Mouse (Mus musculus) heart, postnatal 0 days (tissue): ENCODE results near the gene Mtch2. TPM values are rescaled to one million over a fixed set of nuclear protein-coding genes. Genes with fewer than 3 reads are reported as not detected.

Source experiments
- ATAC-seq: fragments of 200-750 bp; cut with Nextera tagmentation; 2 replicates; pipeline ENCODE4 v1.8.0; 2017; ENCODE audit warnings: low read depth, moderate number of reproducible peaks, moderate library complexity; ENCODE audit not compliant: insufficient read depth
- DNase-seq: peaks from one replicate; pipeline ENCODE4 v3.0.0-alpha.2; 2016; ENCODE audit warnings: low spot score
- H3K27ac ChIP-seq: fragments of 300-500 bp; sonication (generic); 2 replicates; pipeline ENCODE4 v1.5.1; 2014; ENCODE audit warnings: low read depth, mild to moderate bottlenecking
- H3K27me3 ChIP-seq: fragments of 300-500 bp; sonication (generic); 2 replicates; pipeline ENCODE4 v1.6.1; 2014; ENCODE audit warnings: low read length, mixed read lengths; ENCODE audit not compliant: control insufficient read depth, insufficient read depth
- H3K36me3 ChIP-seq: fragments of 300-500 bp; sonication (generic); replicated peaks from 2 replicates; pipeline ENCODE4 v1.6.1; 2014; ENCODE audit warnings: low read length, mixed read lengths; ENCODE audit not compliant: control insufficient read depth, insufficient read depth
- H3K4me1 ChIP-seq: fragments of 300-500 bp; sonication (generic); 2 replicates; pipeline ENCODE4 v1.6.1; 2014; ENCODE audit warnings: antibody characterized with exemption; ENCODE audit not compliant: control insufficient read depth, insufficient read depth
- H3K4me2 ChIP-seq: fragments of 300-500 bp; sonication (generic); 2 replicates; pipeline ENCODE4 v1.6.1; 2014; ENCODE audit warnings: low read depth, mild to moderate bottlenecking, low read length, moderate library complexity
- H3K4me3 ChIP-seq: fragments of 300-500 bp; sonication (generic); 2 replicates; pipeline ENCODE4 v1.5.1; 2014; ENCODE audit warnings: low read depth, low read length
- H3K9ac ChIP-seq: fragments of 300-500 bp; sonication (generic); replicated peaks from 2 replicates; pipeline ENCODE4 v1.6.1; 2014; ENCODE audit warnings: low read depth, low read length, mixed read lengths
- H3K9me3 ChIP-seq: fragments of 300-500 bp; sonication (generic); replicated peaks from 2 replicates; pipeline ENCODE4 v1.6.1; 2016; ENCODE audit warnings: low read length; ENCODE audit not compliant: control insufficient read depth
- CTCF ChIP-seq: IDR thresholded peaks from 2 replicates; pipeline ENCODE4 v1.5.1; 2016; ENCODE audit warnings: antibody characterized with exemption, control low read depth, low read depth
- EP300 ChIP-seq: IDR thresholded peaks from 2 replicates; pipeline ENCODE4 v1.6.1; 2016; ENCODE audit warnings: antibody characterized with exemption, low read depth
- WGBS: fragments of 180-500 bp; shearing (Covaris S2); extraction: QIAGEN DNeasy Blood & Tissue Kit; methylation state at CpG from one replicate; pipeline ENCODE4 v1.1.7; 2014; 5-methylcytosine and 5-hydroxymethylcytosine counted together
- polyA plus RNA-seq: library from polyadenylated mRNA; unstranded; fragments of >200 nt; fragmentation: Nextera tagmentation; extraction: Ambion mirVana; gene quantifications from 2 replicates; pipeline ENCODE4 v1.2.1, GENCODE M21; 2015
- total RNA-seq: library from RNA; depleted of rRNA; stranded (reverse); fragments of >200 nt; gene quantifications from 2 replicates; pipeline ENCODE4 v1.2.3, GENCODE M21; 2014; ENCODE audit warnings: low replicate concordance

The Mtch2 gene
- total and polyA plus RNA-seq, 2 experiments from 2014 or later, result 181 to 246 TPM

- Histone ChIP-seq H3K27ac (no peak overlapping the region), H3K27me3 (no peaks in the 10 kb centered on the region), H3K36me3 (no peaks in the 10 kb centered on the region), H3K9ac (no peak overlapping the region), H3K9me3 (no peaks in the 10 kb centered on the region), H3K4me3 (no peak overlapping the region), H3K4me1 (no peaks in the 10 kb centered on the region), H3K4me2 (no peak overlapping the region)
- no peak for TF ChIP-seq EP300
- no peak for TF ChIP-seq CTCF
- WGBS, result 42% methylated on average over 7 of the region's 7 CpGs
- DNase-seq, result no peak
- ATAC-seq, result no peak
These were observed 18.2 kb upstream of the Mtch2 start for GRCm38 (mm10) chr2:90828739-90829138.

DNA sequence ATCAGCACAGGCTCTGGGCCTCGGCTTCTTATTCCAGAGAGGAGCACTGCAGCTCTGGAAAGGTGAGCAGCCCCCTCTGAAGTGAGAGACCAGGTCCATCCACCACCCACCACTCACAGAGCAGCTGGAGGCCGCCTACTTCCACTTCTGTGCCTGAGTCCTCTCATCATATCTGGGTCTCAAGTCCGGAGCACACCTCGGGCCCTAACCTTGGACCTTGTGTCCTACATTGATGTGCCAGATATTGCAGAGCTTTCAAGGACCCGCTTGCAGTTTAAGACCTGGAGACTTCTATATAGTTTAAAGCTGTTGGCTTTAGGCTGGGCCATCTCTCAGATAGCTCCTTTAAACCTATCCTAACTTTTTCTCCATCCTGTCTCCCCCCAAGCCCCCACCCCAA, 13.5 kb upstream of the Mtch2 start:
- ATAC-seq (no peak), DNase-seq (no peak)
- Histone ChIP-seq H3K27me3 (no peaks in the 10 kb centered on the region), H3K27ac (no peak overlapping the region), H3K36me3 (no peaks in the 10 kb centered on the region), H3K4me2 (no peak overlapping the region), H3K9me3 (no peaks in the 10 kb centered on the region), H3K4me1 (no peaks in the 10 kb centered on the region), H3K9ac (no peak overlapping the region), H3K4me3 (no peak overlapping the region)
- WGBS, result 64% methylated on average over 5 of the region's 5 CpGs
- TF ChIP-seq EP300, result no peak
- TF ChIP-seq CTCF, result no peak

DNA sequence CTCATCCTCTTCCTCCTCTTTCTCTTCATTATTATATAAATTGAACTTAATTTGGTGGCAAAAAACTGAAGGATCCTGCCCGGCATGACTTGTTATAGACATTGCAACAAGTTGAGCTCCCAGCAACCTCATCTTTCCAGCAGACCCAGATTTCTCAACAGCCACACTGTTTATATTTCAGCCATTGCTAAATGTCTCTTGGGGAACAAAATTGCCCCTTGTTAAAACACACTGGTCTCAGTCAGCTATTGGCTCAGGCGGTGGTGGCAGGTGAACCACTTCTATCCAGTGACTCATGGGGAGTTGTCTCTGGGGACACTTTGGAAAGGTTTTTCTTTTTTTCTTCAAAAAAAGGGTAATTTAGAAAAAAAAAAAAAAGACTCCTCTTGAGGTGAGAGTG, 8.3 kb upstream of the Mtch2 start:
- Histone ChIP-seq H3K27me3 (no peaks in the 10 kb centered on the region), H3K9me3 (no peaks in the 10 kb centered on the region), H3K9ac (no peak overlapping the region), H3K4me3 (no peak overlapping the region), H3K36me3 (no peaks in the 10 kb centered on the region), H3K4me1 (no peaks in the 10 kb centered on the region), H3K4me2 (no peak overlapping the region), H3K27ac (no peak overlapping the region)
- DNase-seq (no peak), ATAC-seq (no peak)
- WGBS, result 80% methylated on average over 2 of the region's 2 CpGs
- TF ChIP-seq EP300 (no peak), CTCF (no peak)

DNA sequence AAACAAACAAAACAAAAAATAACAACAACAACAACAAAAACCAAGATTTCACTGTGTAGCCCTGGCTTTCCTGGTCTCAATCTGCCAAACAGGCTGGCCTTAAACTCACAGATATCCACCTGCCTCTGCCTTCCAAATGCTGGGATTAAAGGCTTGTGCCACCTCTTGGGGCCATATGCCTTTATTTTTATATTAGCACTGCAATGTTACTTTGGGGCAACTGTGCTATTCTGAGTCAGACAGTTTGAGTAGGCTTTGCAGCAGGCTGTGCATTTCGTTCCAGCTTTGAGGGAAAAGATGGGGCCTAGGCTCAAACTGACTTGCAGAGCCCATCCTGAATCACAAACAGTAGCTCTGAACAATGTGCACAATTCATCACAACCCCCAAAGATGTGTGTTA, 3.3 kb upstream of the Mtch2 start:
- no peak for ATAC-seq
- no peak for DNase-seq
- H3K9me3 ChIP-seq, result no peaks in the 10 kb centered on the region
- WGBS, result 64% methylated on average over 1 of the region's 1 CpGs
- no peak for TF ChIP-seq CTCF
- no peak for TF ChIP-seq EP300
- H3K4me1 ChIP-seq, result peaks cover 14% of the 10 kb centered on the region
- H3K36me3 ChIP-seq, result no peaks in the 10 kb centered on the region
- no peak overlapping the region for H3K4me2 ChIP-seq
- no peaks in the 10 kb centered on the region for H3K27me3 ChIP-seq
- H3K4me3 ChIP-seq, result no peak overlapping the region
- H3K27ac ChIP-seq, result no peak overlapping the region
- no peak overlapping the region for H3K9ac ChIP-seq

- Histone ChIP-seq H3K27me3 (no peaks in the 10 kb centered on the region), H3K4me2 (no peak overlapping the region), H3K27ac (no peak overlapping the region), H3K4me1 (peaks cover 14% of the 10 kb centered on the region), H3K36me3 (no peaks in the 10 kb centered on the region), H3K4me3 (no peak overlapping the region), H3K9ac (no peak overlapping the region), H3K9me3 (no peaks in the 10 kb centered on the region)
- DNase-seq, result no peak
- no peak for TF ChIP-seq CTCF
- no peak for TF ChIP-seq EP300
- ATAC-seq, result no peak
- 68% methylated on average over 5 of the region's 5 CpGs for WGBS
These were observed 2.7 kb upstream of the Mtch2 start for GRCm38 (mm10) chr2:90844262-90844661.

GRCm38 (mm10) chr2:90845234-90845633, 1.7 kb upstream of the Mtch2 start:
- Histone ChIP-seq H3K4me1 (peaks cover 14% of the 10 kb centered on the region), H3K4me3 (no peak overlapping the region), H3K36me3 (peaks cover 10% of the 10 kb centered on the region), H3K27ac (no peak overlapping the region), H3K4me2 (no peak overlapping the region), H3K9ac (no peak overlapping the region), H3K9me3 (no peaks in the 10 kb centered on the region), H3K27me3 (no peaks in the 10 kb centered on the region)
- TF ChIP-seq EP300 (no peak), CTCF (no peak)
- ATAC-seq (no peak), DNase-seq (no peak)
- 73% methylated on average over 5 of the region's 5 CpGs for WGBS
